Mouse (Mus musculus) midbrain, embryonic 16.5 days (tissue): Measurements from ENCODE around the gene Tiam2. TPM values are rescaled to one million over a fixed set of nuclear protein-coding genes. Genes with fewer than 3 reads are reported as not detected.

Experiments used
- ATAC-seq: fragments of 200-750 bp; cut with Nextera tagmentation; 2 replicates; pipeline ENCODE4 v1.8.0; 2017; ENCODE audit warnings: moderate TSS enrichment
- H3K27ac ChIP-seq: fragments of 300-500 bp; sonication (generic); 2 replicates; pipeline ENCODE4 v1.5.1; 2014; ENCODE audit warnings: mild to moderate bottlenecking, low read length, mixed read lengths
- H3K27me3 ChIP-seq: fragments of 300-500 bp; sonication (generic); 2 replicates; pipeline ENCODE4 v1.6.1; 2014; ENCODE audit warnings: low read depth, low read length, mixed read lengths; ENCODE audit not compliant: control insufficient read depth, insufficient read depth
- H3K36me3 ChIP-seq: fragments of 300-500 bp; sonication (generic); 2 replicates; pipeline ENCODE4 v1.6.1; 2014; ENCODE audit warnings: mild to moderate bottlenecking, low read length, moderate library complexity, mixed read lengths; ENCODE audit not compliant: control insufficient read depth, insufficient read depth
- H3K4me1 ChIP-seq: fragments of 300-500 bp; sonication (generic); 2 replicates; pipeline ENCODE4 v1.6.1; 2014; ENCODE audit warnings: mild to moderate bottlenecking, low read length, mixed read lengths; ENCODE audit not compliant: control insufficient read depth, insufficient read depth
- H3K4me2 ChIP-seq: fragments of 300-500 bp; sonication (generic); 2 replicates; pipeline ENCODE4 v1.6.1; 2014; ENCODE audit warnings: mild to moderate bottlenecking, low read length, mixed read lengths
- H3K4me3 ChIP-seq: fragments of 300-500 bp; sonication (generic); 2 replicates; pipeline ENCODE4 v1.5.1; 2014; ENCODE audit warnings: low read depth, mild to moderate bottlenecking, low read length, moderate library complexity, mixed read lengths
- H3K9ac ChIP-seq: fragments of 300-500 bp; sonication (generic); 2 replicates; pipeline ENCODE4 v1.6.1; 2014; ENCODE audit warnings: low read depth, low read length, mixed read lengths
- H3K9me3 ChIP-seq: fragments of 300-500 bp; sonication (generic); replicated peaks from 2 replicates; pipeline ENCODE4 v1.6.1; 2014; ENCODE audit warnings: mild to moderate bottlenecking, low read length, mixed read lengths; ENCODE audit not compliant: control insufficient read depth, poor library complexity, severe bottlenecking
- WGBS: fragments of 180-500 bp; shearing (Covaris S2); extraction: QIAGEN DNeasy Blood & Tissue Kit; methylation state at CpG from one replicate; pipeline ENCODE4 v1.1.7; 2014; 5-methylcytosine and 5-hydroxymethylcytosine counted together
- polyA plus RNA-seq: library from polyadenylated mRNA; unstranded; fragments of >200 nt; fragmentation: Nextera tagmentation; extraction: Ambion mirVana; gene quantifications from 2 replicates; pipeline ENCODE4 v1.2.1, GENCODE M21; 2015

The Tiam2 gene
- polyA plus RNA-seq, 1 experiment from 2014 or later, result 4.7 TPM

DNA sequence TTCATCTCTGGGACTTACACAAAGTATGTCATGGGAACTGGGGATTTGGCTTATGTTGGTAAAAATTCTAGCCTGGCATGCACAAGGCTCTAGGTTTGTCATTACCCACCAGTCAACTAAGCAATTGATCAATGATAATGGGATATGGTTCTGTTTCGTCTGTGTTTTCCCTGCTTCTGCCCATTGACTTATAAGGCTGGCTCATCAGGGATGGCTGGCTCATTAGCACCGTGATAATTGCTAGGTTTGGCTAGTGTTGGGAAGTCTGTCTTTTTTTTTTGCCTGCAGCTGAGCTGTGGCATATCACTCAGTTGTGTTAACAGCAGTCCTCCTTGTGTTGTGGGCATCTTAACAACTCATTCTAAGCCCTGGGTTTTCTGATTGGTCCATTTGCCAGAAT lies 36.8 kb downstream of the Tiam2 start:
- H3K4me1 ChIP-seq, result no peaks in the 10 kb centered on the region; the same call in 1 of the 2 replicates
- no peak overlapping the region for H3K4me3 ChIP-seq
- H3K27me3 ChIP-seq, result no peaks in the 10 kb centered on the region
- H3K9me3 ChIP-seq, result no peaks in the 10 kb centered on the region
- H3K9ac ChIP-seq, result no peak overlapping the region
- 69% methylated on average over 2 of the region's 2 CpGs for WGBS
- no peak overlapping the region for H3K4me2 ChIP-seq
- no peak for ATAC-seq
- H3K36me3 ChIP-seq, result no peaks in the 10 kb centered on the region
- H3K27ac ChIP-seq, result no peak overlapping the region

DNA sequence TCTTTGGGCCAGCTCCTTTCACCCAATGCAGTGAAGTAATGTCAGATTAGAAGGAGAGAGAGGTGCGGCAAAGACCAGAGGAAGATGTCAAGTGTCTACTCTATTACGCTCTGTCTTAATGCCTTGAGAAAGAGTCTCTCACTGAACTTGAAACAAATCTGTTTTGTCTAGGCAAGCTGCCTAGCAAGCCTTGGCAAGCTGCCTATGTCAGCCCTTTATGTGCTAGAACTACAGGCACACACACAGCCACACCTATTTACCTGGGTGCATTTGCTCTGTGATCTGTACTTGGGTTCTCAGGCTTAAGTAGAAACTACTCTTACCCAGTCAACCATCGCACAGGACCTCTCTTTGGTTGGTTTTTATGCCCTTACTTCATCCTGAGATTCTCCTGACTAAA lies 40.4 kb downstream of the Tiam2 start:
- H3K27ac ChIP-seq, result no peak overlapping the region
- ATAC-seq, result no peak
- no peaks in the 10 kb centered on the region for H3K9me3 ChIP-seq
- H3K9ac ChIP-seq, result no peak overlapping the region
- no peaks in the 10 kb centered on the region for H3K27me3 ChIP-seq
- H3K36me3 ChIP-seq, result no peaks in the 10 kb centered on the region
- WGBS, result 82% methylated on average over 3 of the region's 3 CpGs
- H3K4me2 ChIP-seq, result no peak overlapping the region
- no peak overlapping the region for H3K4me3 ChIP-seq
- 0 out of 2 replicates have a peak, but pooled peaks cover 2% of the 10 kb centered on the region for H3K4me1 ChIP-seq

DNA sequence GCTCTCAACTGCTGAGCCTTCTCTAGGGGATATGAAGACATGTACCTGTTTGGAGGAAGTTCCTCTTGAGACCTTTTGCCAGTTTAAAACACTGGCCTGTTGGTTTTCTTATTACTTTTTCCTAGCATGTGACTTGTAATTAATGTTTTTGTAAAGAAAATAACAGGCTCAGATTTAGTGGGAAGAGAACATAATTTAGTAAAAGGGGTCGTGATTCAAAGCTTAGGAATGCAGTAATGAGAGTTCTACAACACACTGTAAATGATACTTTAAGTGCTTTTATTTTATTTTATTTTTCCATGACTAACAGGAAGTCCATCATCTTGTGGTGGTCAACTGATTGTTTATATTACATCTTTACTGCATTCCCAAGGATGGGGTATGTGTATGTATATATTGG lies 42.0 kb downstream of the Tiam2 start:
- H3K4me3 ChIP-seq, result no peak overlapping the region
- no peak for ATAC-seq

DNA sequence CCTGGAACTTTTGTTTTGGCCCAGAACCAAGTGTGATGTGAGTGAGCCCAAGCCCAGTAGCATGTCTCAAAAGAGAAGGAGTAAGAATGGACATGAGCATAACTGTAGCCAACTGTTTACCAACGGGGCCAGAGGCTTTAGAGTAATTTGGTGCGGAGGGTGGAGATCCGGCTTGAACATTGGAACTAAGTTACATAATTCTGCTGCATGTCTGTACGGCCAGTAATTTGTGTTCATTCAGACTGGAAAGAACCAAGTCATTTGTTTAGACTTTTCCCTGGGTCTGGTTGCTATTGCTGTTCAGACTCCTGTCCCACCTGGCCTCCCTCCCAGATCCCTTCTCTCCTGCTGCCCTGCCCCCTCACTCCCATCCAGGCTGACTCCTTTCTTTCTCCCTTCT lies 43.3 kb downstream of the Tiam2 start:
- no peaks in the 10 kb centered on the region for H3K27me3 ChIP-seq
- H3K4me1 ChIP-seq, result 0 out of 2 replicates have a peak, but pooled peaks cover 2% of the 10 kb centered on the region
- no peak overlapping the region for H3K4me3 ChIP-seq
- H3K4me2 ChIP-seq, result no peak overlapping the region
- no peaks in the 10 kb centered on the region for H3K36me3 ChIP-seq
- WGBS, result 85% methylated on average over 4 of the region's 4 CpGs
- H3K9me3 ChIP-seq, result no peaks in the 10 kb centered on the region
- H3K27ac ChIP-seq, result no peak overlapping the region
- ATAC-seq, result no peak
- no peak overlapping the region for H3K9ac ChIP-seq

More for the DNA sequence above, 42.0 kb downstream of the Tiam2 start:
- H3K4me1 ChIP-seq, result 0 out of 2 replicates have a peak, but pooled peaks cover 2% of the 10 kb centered on the region
- no peak overlapping the region for H3K9ac ChIP-seq
- no peak overlapping the region for H3K27ac ChIP-seq
- 83% methylated on average over 1 of the region's 1 CpGs for WGBS
- H3K36me3 ChIP-seq, result no peaks in the 10 kb centered on the region
- no peaks in the 10 kb centered on the region for H3K27me3 ChIP-seq
- no peak overlapping the region for H3K4me2 ChIP-seq
- H3K9me3 ChIP-seq, result no peaks in the 10 kb centered on the region

DNA sequence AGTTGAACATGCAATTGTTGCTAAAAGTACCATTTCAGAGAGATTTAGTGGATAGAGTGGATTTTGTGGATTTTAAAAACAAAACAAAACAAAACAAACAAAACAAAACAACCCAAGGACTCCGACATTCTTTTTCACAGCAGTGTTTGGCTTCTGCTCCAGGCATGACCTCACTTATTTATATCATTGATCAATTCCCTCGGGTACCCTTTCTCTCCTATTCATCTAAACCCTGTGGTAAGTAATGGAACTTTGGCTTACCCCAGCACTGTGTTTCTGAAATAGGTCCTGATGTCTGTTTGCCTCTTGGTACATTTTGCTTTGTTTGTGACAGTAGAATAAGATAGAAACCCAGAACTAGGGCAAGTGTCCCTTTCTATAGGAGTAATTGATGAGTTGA lies 52.2 kb downstream of the Tiam2 start:
- Histone ChIP-seq H3K9ac (no peak overlapping the region), H3K27me3 (no peaks in the 10 kb centered on the region), H3K27ac (no peak overlapping the region), H3K4me3 (no peak overlapping the region), H3K4me1 (no peaks in the 10 kb centered on the region), H3K4me2 (no peak overlapping the region), H3K36me3 (no peaks in the 10 kb centered on the region), H3K9me3 (no peaks in the 10 kb centered on the region)
- no peak for ATAC-seq
- WGBS, result 48% methylated on average over 2 of the region's 2 CpGs

DNA sequence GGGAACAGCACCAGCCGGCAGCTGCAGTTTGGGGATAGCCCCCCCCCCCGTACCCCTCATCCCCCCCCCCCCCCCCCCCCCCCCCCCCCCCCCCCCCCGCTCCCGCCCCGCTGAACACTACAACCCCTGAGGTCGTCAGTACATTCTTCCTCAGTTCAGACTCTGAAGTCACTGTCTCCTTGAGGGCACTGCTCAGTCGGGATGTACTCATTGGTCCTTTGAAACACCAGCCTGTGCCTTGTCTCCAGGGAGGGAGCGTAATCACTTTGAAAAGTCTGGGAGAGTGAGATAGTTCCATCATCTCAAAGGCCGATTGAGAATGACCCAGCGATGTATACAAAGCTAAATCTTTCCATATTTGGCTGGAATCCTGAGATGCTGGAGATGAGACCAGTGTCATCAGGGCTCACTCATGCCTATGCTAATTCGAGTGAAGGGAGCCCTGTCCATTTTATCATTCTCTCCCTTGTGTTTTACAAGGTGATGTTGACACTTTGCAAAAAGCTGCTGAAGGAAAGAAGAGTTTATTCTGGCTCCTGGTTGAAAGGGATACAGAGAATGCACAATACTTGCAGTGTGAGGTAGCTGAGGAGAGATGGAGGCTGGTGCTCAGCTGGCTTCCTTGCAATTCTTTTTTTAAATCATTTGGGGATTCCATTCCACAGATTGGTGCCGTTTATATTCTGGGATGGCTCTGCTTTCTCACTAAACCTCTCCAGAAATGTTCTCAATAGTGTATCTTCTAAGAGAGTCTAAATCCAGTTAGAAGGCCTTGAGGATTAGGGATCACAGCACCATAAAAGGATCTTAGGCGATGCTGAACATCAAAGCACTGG lies 53.6 kb downstream of the Tiam2 start:
- no peak overlapping the region for H3K4me3 ChIP-seq
- H3K4me1 ChIP-seq, result no peaks in the 10 kb centered on the region
- no peaks in the 10 kb centered on the region for H3K9me3 ChIP-seq
- WGBS, result 21% methylated on average over 9 of the region's 13 CpGs
- H3K27me3 ChIP-seq, result no peaks in the 10 kb centered on the region
- ATAC-seq, result no peak
- no peaks in the 10 kb centered on the region for H3K36me3 ChIP-seq
- H3K4me2 ChIP-seq, result no peak overlapping the region
- H3K27ac ChIP-seq, result no peak overlapping the region
- no peak overlapping the region for H3K9ac ChIP-seq

DNA sequence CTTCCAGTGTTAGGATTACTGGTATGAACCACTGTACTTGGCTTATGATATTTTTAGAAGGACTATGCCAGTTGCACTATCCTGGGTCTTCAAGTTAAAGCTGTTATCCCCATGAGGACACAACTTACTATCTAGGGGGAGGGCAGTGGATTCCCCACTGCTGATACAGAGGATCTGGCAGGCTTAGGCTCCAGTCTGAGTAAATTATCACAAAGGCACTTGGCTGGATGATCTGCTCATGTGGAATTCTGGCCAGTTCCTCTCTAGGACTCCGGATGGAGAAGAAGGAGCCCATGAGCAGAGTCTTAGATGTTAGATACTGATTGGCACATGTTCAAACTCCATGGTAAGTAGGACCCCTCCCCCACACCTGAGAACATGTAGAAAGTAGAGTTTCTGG lies 59.0 kb downstream of the Tiam2 start:
- Histone ChIP-seq H3K4me1 (no peaks in the 10 kb centered on the region), H3K4me2 (no peak overlapping the region), H3K9ac (no peak overlapping the region), H3K36me3 (no peaks in the 10 kb centered on the region), H3K27me3 (no peaks in the 10 kb centered on the region), H3K4me3 (no peak overlapping the region), H3K9me3 (no peaks in the 10 kb centered on the region), H3K27ac (no peak overlapping the region)
- no peak for ATAC-seq
- WGBS, result 92% methylated on average over 1 of the region's 1 CpGs

DNA sequence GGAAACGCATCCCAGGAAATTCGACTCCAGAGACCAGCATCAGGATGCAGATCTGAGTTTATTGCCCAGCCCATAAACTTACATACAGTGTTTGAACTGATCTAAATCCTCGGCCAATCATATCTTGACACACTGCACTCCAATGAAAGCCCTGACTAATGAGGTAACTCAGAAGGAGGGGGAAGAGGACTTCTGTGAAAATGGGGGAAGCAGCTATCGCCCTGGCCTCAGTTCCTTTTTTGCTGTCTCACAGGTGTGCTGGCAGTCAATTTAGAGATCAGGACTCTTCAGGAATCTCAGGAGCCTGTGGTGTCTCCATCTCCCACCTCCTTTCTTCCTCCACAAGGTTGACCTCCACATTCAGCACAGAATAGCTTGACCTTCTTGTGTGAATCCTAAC lies 61.4 kb downstream of the Tiam2 start:
- Histone ChIP-seq H3K4me1 (no peaks in the 10 kb centered on the region), H3K27ac (no peak overlapping the region), H3K9ac (no peak overlapping the region), H3K36me3 (no peaks in the 10 kb centered on the region), H3K4me3 (no peak overlapping the region), H3K4me2 (no peak overlapping the region), H3K9me3 (no peaks in the 10 kb centered on the region), H3K27me3 (no peaks in the 10 kb centered on the region)
- WGBS, result 75% methylated on average over 4 of the region's 4 CpGs
- ATAC-seq, result no peak

DNA sequence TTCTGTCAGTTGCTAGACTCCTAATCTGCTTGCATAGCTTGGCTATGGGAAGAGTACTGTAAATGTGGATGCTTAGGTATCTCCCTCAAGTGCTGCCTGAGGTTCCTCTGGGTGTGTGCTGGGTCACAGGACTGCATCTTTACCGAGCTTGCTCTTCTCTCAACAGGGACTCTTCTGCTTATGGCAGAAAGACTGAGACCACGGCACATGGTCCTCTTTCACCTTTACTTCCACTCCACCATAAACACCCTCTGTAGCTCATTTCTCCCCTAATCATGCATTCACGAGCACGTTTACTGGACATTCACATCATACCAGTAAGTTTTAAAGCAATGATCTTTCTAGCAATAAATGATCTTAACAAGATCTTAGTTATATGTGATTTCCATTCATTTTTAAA lies 63.4 kb downstream of the Tiam2 start:
- Histone ChIP-seq H3K4me3 (no peak overlapping the region), H3K27ac (no peak overlapping the region), H3K4me2 (no peak overlapping the region), H3K9ac (no peak overlapping the region), H3K9me3 (no peaks in the 10 kb centered on the region), H3K27me3 (no peaks in the 10 kb centered on the region), H3K4me1 (no peaks in the 10 kb centered on the region), H3K36me3 (no peaks in the 10 kb centered on the region)
- 87% methylated on average over 4 of the region's 4 CpGs for WGBS
- ATAC-seq, result no peak
